Mouse (Mus musculus): ENCODE measurements around the gene Mrpl33.

DNA sequence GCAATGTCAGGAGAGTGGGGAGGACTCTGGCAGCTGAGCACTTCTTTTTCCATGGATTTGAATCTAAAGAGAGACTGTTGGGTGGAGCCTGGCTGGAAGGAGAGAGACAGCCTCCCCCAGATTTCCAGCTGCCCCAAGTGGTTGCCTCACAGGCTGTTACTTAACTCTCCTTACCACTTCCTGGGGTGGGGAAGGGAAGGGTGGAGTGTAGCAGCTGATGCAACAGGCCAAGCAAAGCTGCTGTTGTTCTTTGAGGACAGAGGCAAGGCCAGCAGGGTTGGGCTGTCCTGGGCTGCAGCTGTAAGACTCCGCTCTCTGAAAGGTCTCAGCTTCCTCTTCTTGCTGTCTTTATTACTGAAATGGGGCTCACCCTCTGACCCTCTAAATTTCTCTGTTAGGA lies 5.6 kb downstream of the Mrpl33 start:
- no peak for TF ChIP-seq CTCF (IDR thresholded peaks at IDR 0.05; ENCODE audit: low read depth)
- peak; percentile 62; the same call in 1 of the 2 replicates for TF ChIP-seq EP300 (IDR thresholded peaks at IDR 0.05; ENCODE audit: low read depth)

Data from liver, postnatal 0 days (tissue).